Mouse (Mus musculus) mouse trophoblast stem cell (cell line): Measurements from ENCODE around the gene Snx9.

ENCODE experiments used
- in situ Hi-C, 2 experiments: fragments of 300-500 bp; cut with MseI, MboI; formaldehyde crosslinking; loops; 2 replicates in 1 of 2; 3 replicates in 1 of 2; pipeline ENCODE4 v1.15.1; 2025

The Snx9 gene

GRCm38 (mm10) chr17:5806823-5807222 lies 34.3 kb upstream of the Snx9 start:
- in situ Hi-C loops: no loop called here

- in situ Hi-C loops: no loop called here
These were observed 33.2 kb upstream of the Snx9 start for GRCm38 (mm10) chr17:5807847-5808386.

GRCm38 (mm10) chr17:5813863-5814640 lies 27.1 kb upstream of the Snx9 start:
- in situ Hi-C loops: no loop called here

- in situ Hi-C loops: no loop called here
These were observed 26.5 kb upstream of the Snx9 start for GRCm38 (mm10) chr17:5814641-5814920.

- in situ Hi-C loops: no loop called here
These were observed 23.3 kb upstream of the Snx9 start for GRCm38 (mm10) chr17:5817871-5818270.

- in situ Hi-C loops: no loop called here
These were observed 22.0 kb upstream of the Snx9 start for GRCm38 (mm10) chr17:5819105-5819504.

GRCm38 (mm10) chr17:5819799-5820201 lies 21.3 kb upstream of the Snx9 start:
- in situ Hi-C loops: no loop called here

- in situ Hi-C loops: no loop called here
These were observed 18.6 kb upstream of the Snx9 start for GRCm38 (mm10) chr17:5822541-5822940.

GRCm38 (mm10) chr17:5823032-5823431 lies 18.1 kb upstream of the Snx9 start:
- in situ Hi-C loops: no loop called here

GRCm38 (mm10) chr17:5827836-5828582 lies 13.1 kb upstream of the Snx9 start:
- in situ Hi-C loops: no loop called here

GRCm38 (mm10) chr17:5828583-5828836 lies 12.6 kb upstream of the Snx9 start:
- in situ Hi-C loops: no loop called here

GRCm38 (mm10) chr17:5828944-5829343 lies 12.2 kb upstream of the Snx9 start:
- in situ Hi-C loops: no loop called here

- in situ Hi-C loops: no loop called here
These were observed 11.2 kb upstream of the Snx9 start for GRCm38 (mm10) chr17:5829930-5830329.

- in situ Hi-C loops: no loop called here
These were observed 10.7 kb upstream of the Snx9 start for GRCm38 (mm10) chr17:5830382-5830781.

- in situ Hi-C loops: no loop called here
These were observed 10.3 kb upstream of the Snx9 start for GRCm38 (mm10) chr17:5830832-5831231.

GRCm38 (mm10) chr17:5831257-5831806 lies 9.8 kb upstream of the Snx9 start:
- in situ Hi-C loops: no loop called here

- in situ Hi-C loops: no loop called here
These were observed 7.0 kb upstream of the Snx9 start for GRCm38 (mm10) chr17:5834166-5834565.

- in situ Hi-C loops: no loop called here
These were observed 6.3 kb upstream of the Snx9 start for GRCm38 (mm10) chr17:5834798-5835328.

- in situ Hi-C loops: no loop called here
These were observed 1.4 kb upstream of the Snx9 start for GRCm38 (mm10) chr17:5839549-5840240.

GRCm38 (mm10) chr17:5840550-5841127 lies 490 bp upstream of the Snx9 start:
- in situ Hi-C loops: no loop called here

GRCm38 (mm10) chr17:5841943-5842273 lies 779 bp downstream of the Snx9 start:
- in situ Hi-C loops: no loop called here
